Mouse (Mus musculus): ENCODE measurements around the gene Nos2. TPM values are rescaled to one million over a fixed set of nuclear protein-coding genes. Genes with fewer than 3 reads are reported as not detected.

Gene Nos2
- polyA plus RNA-seq, 1 experiment from 2014 or later, result 3.9 TPM

- Histone ChIP-seq H3K4me3 (ENCODE audit: low read depth, low read length) (no peak overlapping the region), H3K36me3 (ENCODE audit: insufficient read depth) (no peaks in the 10 kb centered on the region)
These were observed 24.0 kb upstream of the Nos2 start for GRCm38 (mm10) chr11:78896357-78897123.

GRCm38 (mm10) chr11:78915473-78915872 is 5.1 kb upstream of the Nos2 start:
- ATAC-seq (ENCODE audit: insufficient read depth) (no peak), DNase-seq (no peak)
- Histone ChIP-seq H3K9ac (no peak overlapping the region), H3K36me3 (ENCODE audit: insufficient read depth) (no peaks in the 10 kb centered on the region), H3K4me2 (no peak overlapping the region), H3K4me3 (ENCODE audit: low read depth, low read length) (no peak overlapping the region), H3K4me1 (ENCODE audit: insufficient read depth) (no peaks in the 10 kb centered on the region), H3K27me3 (ENCODE audit: insufficient read depth, low read length) (no peaks in the 10 kb centered on the region), H3K27ac (ENCODE audit: low read depth) (no peak overlapping the region), H3K9me3 (ENCODE audit: low read depth, low read length) (no peaks in the 10 kb centered on the region)
- WGBS, result 76% methylated on average over 6 of the region's 6 CpGs
- no peak for TF ChIP-seq CTCF (IDR thresholded peaks at IDR 0.05; ENCODE audit: low read depth)

More at GRCm38 (mm10) chr11:78896357-78897123, 24.0 kb upstream of the Nos2 start:
- H3K9me3 ChIP-seq (ENCODE audit: low read depth, low read length), result no peaks in the 10 kb centered on the region
- no peak overlapping the region for H3K4me2 ChIP-seq
- peak; percentile 62 for DNase-seq
- TF ChIP-seq CTCF (IDR thresholded peaks at IDR 0.05; ENCODE audit: low read depth), result peak; percentile 84
- H3K27me3 ChIP-seq (ENCODE audit: insufficient read depth, low read length), result no peaks in the 10 kb centered on the region
- no peak overlapping the region for H3K27ac ChIP-seq (ENCODE audit: low read depth)
- no peaks in the 10 kb centered on the region for H3K4me1 ChIP-seq (ENCODE audit: insufficient read depth)
- no peak overlapping the region for H3K9ac ChIP-seq
- 69% methylated on average over 7 of the region's 7 CpGs for WGBS
- no peak for ATAC-seq (ENCODE audit: insufficient read depth)

- H3K9ac ChIP-seq, result no peak overlapping the region
- no peaks in the 10 kb centered on the region for H3K4me1 ChIP-seq (ENCODE audit: insufficient read depth)
- H3K27ac ChIP-seq (ENCODE audit: low read depth), result no peak overlapping the region
- WGBS, result 80% methylated on average over 1 of the region's 1 CpGs
- DNase-seq (no peak), ATAC-seq (ENCODE audit: insufficient read depth) (no peak)
- H3K27me3 ChIP-seq (ENCODE audit: insufficient read depth, low read length), result no peaks in the 10 kb centered on the region
- H3K36me3 ChIP-seq (ENCODE audit: insufficient read depth), result no peaks in the 10 kb centered on the region
- no peak overlapping the region for H3K4me2 ChIP-seq
- H3K9me3 ChIP-seq (ENCODE audit: low read depth, low read length), result no peaks in the 10 kb centered on the region
- H3K4me3 ChIP-seq (ENCODE audit: low read depth, low read length), result no peak overlapping the region
- TF ChIP-seq CTCF (IDR thresholded peaks at IDR 0.05; ENCODE audit: low read depth), result no peak
These were observed 4.2 kb upstream of the Nos2 start for GRCm38 (mm10) chr11:78916410-78916809.

GRCm38 (mm10) chr11:78919745-78920144 is 842 bp upstream of the Nos2 start:
- no peaks in the 10 kb centered on the region for H3K9me3 ChIP-seq (ENCODE audit: low read depth, low read length)
- no peak overlapping the region for H3K27ac ChIP-seq (ENCODE audit: low read depth)
- 0 out of 2 replicates have a peak, but pooled peaks cover 3% of the 10 kb centered on the region for H3K4me1 ChIP-seq (ENCODE audit: insufficient read depth)
- WGBS, result 66% methylated on average over 4 of the region's 4 CpGs
- no peaks in the 10 kb centered on the region for H3K36me3 ChIP-seq (ENCODE audit: insufficient read depth)
- no peak overlapping the region for H3K4me3 ChIP-seq (ENCODE audit: low read depth, low read length)
- TF ChIP-seq CTCF (IDR thresholded peaks at IDR 0.05; ENCODE audit: low read depth), result no peak
- DNase-seq, result no peak
- H3K9ac ChIP-seq, result no peak overlapping the region
- no peak overlapping the region for H3K4me2 ChIP-seq
- ATAC-seq (ENCODE audit: insufficient read depth), result no peak
- peaks cover 17% of the 10 kb centered on the region for H3K27me3 ChIP-seq (ENCODE audit: insufficient read depth, low read length)

- DNase-seq, result peak; percentile 68
- H3K36me3 ChIP-seq (ENCODE audit: insufficient read depth), result no peaks in the 10 kb centered on the region
- no peaks in the 10 kb centered on the region for H3K9me3 ChIP-seq (ENCODE audit: low read depth, low read length)
- no peak overlapping the region for H3K4me2 ChIP-seq
- peak; percentile 90 for TF ChIP-seq CTCF (IDR thresholded peaks at IDR 0.05; ENCODE audit: low read depth)
- no peak overlapping the region for H3K27ac ChIP-seq (ENCODE audit: low read depth)
- H3K27me3 ChIP-seq (ENCODE audit: insufficient read depth, low read length), result peaks cover 38% of the 10 kb centered on the region
- H3K4me3 ChIP-seq (ENCODE audit: low read depth, low read length), result no peak overlapping the region
- no peak overlapping the region for H3K9ac ChIP-seq
- ATAC-seq (ENCODE audit: insufficient read depth), result no peak
- 35% methylated on average over 8 of the region's 8 CpGs for WGBS
- H3K4me1 ChIP-seq (ENCODE audit: insufficient read depth), result 0 out of 2 replicates have a peak, but pooled peaks cover 3% of the 10 kb centered on the region
These were observed 2.3 kb downstream of the Nos2 start for GRCm38 (mm10) chr11:78922678-78923407.

GRCm38 (mm10) chr11:78924111-78924510 is 3.5 kb downstream of the Nos2 start:
- 9% methylated on average over 9 of the region's 9 CpGs for WGBS
- H3K27me3 ChIP-seq (ENCODE audit: insufficient read depth, low read length), result peaks cover 41% of the 10 kb centered on the region
- DNase-seq (peak; percentile 22), ATAC-seq (ENCODE audit: insufficient read depth) (no peak)
- peak overlapping the region; percentile 60; the same call in 1 of the 2 replicates for H3K4me2 ChIP-seq
- H3K4me1 ChIP-seq (ENCODE audit: insufficient read depth), result 0 out of 2 replicates have a peak, but pooled peaks cover 3% of the 10 kb centered on the region
- H3K9ac ChIP-seq, result no peak overlapping the region
- no peak for TF ChIP-seq CTCF (IDR thresholded peaks at IDR 0.05; ENCODE audit: low read depth)
- no peak overlapping the region for H3K4me3 ChIP-seq (ENCODE audit: low read depth, low read length)
- H3K9me3 ChIP-seq (ENCODE audit: low read depth, low read length), result no peaks in the 10 kb centered on the region
- no peak overlapping the region for H3K27ac ChIP-seq (ENCODE audit: low read depth)
- H3K36me3 ChIP-seq (ENCODE audit: insufficient read depth), result no peaks in the 10 kb centered on the region

- peak overlapping the region; percentile 38 for H3K9ac ChIP-seq
These were observed 4.3 kb downstream of the Nos2 start for GRCm38 (mm10) chr11:78924916-78925315.

More at GRCm38 (mm10) chr11:78924916-78925315, 4.3 kb downstream of the Nos2 start:
- DNase-seq (peak; percentile 77), ATAC-seq (ENCODE audit: insufficient read depth) (peak; percentile 75)
- Histone ChIP-seq H3K4me3 (ENCODE audit: low read depth, low read length) (peak overlapping the region; percentile 37), H3K27me3 (ENCODE audit: insufficient read depth, low read length) (peaks cover 41% of the 10 kb centered on the region), H3K4me1 (ENCODE audit: insufficient read depth) (0 out of 2 replicates have a peak, but pooled peaks cover 3% of the 10 kb centered on the region), H3K4me2 (peak overlapping the region; percentile 60), H3K36me3 (ENCODE audit: insufficient read depth) (no peaks in the 10 kb centered on the region), H3K9me3 (ENCODE audit: low read depth, low read length) (no peaks in the 10 kb centered on the region), H3K27ac (ENCODE audit: low read depth) (no peak overlapping the region)
- under 1% methylated on average over 37 of the region's 37 CpGs for WGBS
- no peak for TF ChIP-seq CTCF (IDR thresholded peaks at IDR 0.05; ENCODE audit: low read depth)

Data from lung, embryonic 14.5 days (tissue).